Mouse (Mus musculus): ENCODE measurements around the gene Tshb. TPM values are rescaled to one million over a fixed set of nuclear protein-coding genes. Genes with fewer than 3 reads are reported as not detected.
A peak's percentile ranks its signal among the peaks of the same experiment; 100 is the strongest.

Tshb gene
- polyA plus RNA-seq, 1 experiment from 2014 or later = 0.58 TPM

DNA sequence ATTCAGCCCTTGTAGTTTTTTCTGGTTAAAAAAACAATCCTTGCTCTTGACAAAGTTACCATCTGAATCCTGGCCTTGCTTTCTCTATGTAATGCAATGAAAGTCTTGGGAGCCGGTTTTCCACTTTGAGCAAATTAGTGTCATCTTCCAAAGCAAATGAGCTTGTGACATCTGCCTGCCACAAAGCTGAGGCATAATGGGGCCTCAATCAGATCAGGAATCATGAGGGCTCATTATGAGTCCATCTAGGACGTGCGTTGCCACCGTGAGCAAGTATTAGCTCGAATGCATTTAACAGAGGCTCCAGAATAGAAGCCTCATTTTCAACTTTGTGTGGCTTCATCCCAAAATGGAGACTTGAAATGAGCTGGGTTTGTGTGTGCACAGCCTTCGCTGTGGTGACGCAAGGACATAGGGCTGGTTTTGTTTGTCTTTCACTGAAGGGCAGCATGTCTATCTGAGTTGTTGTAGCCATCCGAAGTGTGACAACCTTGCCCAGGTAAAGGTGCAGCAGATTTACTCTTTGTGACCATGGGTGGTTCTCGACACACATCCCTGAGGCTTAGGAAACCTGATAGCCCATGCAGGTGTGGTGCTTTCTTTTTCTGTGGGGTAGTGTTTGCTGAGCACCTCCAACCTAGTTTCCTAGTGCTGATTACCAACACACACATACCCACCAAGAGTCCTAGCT is 38.6 kb downstream of the Tshb start:
- H3K4me2 ChIP-seq (ENCODE audit: low read depth, low read length) = no peak overlapping the region
- no peaks in the 10 kb centered on the region for H3K27me3 ChIP-seq (ENCODE audit: control insufficient read depth, insufficient read depth, low read length)
- no peak overlapping the region for H3K4me3 ChIP-seq (ENCODE audit: low read depth, low read length)
- H3K36me3 ChIP-seq (ENCODE audit: control insufficient read depth, insufficient read depth, low read length) = no peaks in the 10 kb centered on the region
- no peak overlapping the region for H3K9ac ChIP-seq (replicated peaks; ENCODE audit: low read depth, low read length)
- H3K27ac ChIP-seq (ENCODE audit: low read depth, low read length) = no peak overlapping the region
- no peaks in the 10 kb centered on the region for H3K9me3 ChIP-seq (ENCODE audit: control insufficient read depth, low read length)
- WGBS = 74% methylated on average over 9 of the region's 9 CpGs
- ATAC-seq (ENCODE audit: low read depth) = no peak
- H3K4me1 ChIP-seq (ENCODE audit: control insufficient read depth, insufficient read depth, low read length) = 0 out of 2 replicates have a peak, but pooled peaks cover under 1% of the 10 kb centered on the region

GRCm38 (mm10) chr3:102743202-102743601 is 39.3 kb downstream of the Tshb start:
- Histone ChIP-seq H3K4me2 (ENCODE audit: low read depth, low read length) (no peak overlapping the region), H3K27me3 (ENCODE audit: control insufficient read depth, insufficient read depth, low read length) (no peaks in the 10 kb centered on the region), H3K9ac (replicated peaks; ENCODE audit: low read depth, low read length) (no peak overlapping the region), H3K36me3 (ENCODE audit: control insufficient read depth, insufficient read depth, low read length) (no peaks in the 10 kb centered on the region), H3K27ac (ENCODE audit: low read depth, low read length) (no peak overlapping the region), H3K4me1 (ENCODE audit: control insufficient read depth, insufficient read depth, low read length) (0 out of 2 replicates have a peak, but pooled peaks cover 3% of the 10 kb centered on the region), H3K9me3 (ENCODE audit: control insufficient read depth, low read length) (no peaks in the 10 kb centered on the region), H3K4me3 (ENCODE audit: low read depth, low read length) (no peak overlapping the region)
- ATAC-seq (ENCODE audit: low read depth) = no peak
- 54% methylated on average over 4 of the region's 4 CpGs for WGBS

DNA sequence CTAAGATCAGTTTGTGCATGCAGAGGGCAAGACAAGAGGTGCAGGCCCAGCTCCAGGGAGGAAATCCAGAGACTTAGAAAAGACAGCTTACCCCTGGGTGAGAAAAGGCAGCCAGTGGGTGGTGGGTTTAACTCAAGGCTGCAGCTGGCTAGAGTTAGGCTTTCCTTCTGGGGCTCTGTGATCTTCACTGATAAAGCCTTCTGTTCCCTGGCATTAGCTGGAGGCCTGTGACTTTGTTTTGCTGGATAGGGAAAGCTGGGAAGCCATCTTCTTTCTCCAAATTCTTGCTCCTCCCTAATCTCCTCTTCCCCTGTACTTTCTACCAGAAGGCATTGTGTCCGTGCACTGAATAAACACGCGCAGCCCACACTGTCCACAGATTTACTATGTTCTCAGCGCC is 39.8 kb downstream of the Tshb start:
- Histone ChIP-seq H3K27me3 (ENCODE audit: control insufficient read depth, insufficient read depth, low read length) (no peaks in the 10 kb centered on the region), H3K9me3 (ENCODE audit: control insufficient read depth, low read length) (no peaks in the 10 kb centered on the region), H3K27ac (ENCODE audit: low read depth, low read length) (no peak overlapping the region), H3K4me2 (ENCODE audit: low read depth, low read length) (no peak overlapping the region), H3K9ac (replicated peaks; ENCODE audit: low read depth, low read length) (no peak overlapping the region), H3K36me3 (ENCODE audit: control insufficient read depth, insufficient read depth, low read length) (no peaks in the 10 kb centered on the region), H3K4me3 (ENCODE audit: low read depth, low read length) (no peak overlapping the region), H3K4me1 (ENCODE audit: control insufficient read depth, insufficient read depth, low read length) (0 out of 2 replicates have a peak, but pooled peaks cover 3% of the 10 kb centered on the region)
- no peak for ATAC-seq (ENCODE audit: low read depth)
- 65% methylated on average over 4 of the region's 4 CpGs for WGBS

DNA sequence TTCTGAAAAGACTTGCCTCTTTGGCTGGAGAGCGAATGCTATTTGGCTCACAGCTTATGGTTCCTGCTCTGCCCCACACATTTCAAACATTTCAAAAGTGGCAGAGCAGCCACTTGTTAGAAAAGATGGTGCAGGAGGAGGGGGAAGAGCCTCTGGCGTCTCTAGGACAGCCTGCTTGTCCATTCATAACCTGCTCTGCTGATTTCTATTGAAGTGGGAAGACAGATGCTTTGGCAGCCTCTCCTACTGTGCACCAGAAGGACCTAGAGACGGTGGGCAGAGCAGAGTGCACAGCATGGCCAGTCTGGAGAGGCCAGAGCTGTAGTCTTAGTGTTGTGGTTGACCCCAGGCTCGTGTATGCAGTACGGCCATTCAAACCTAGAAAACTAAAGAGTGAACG is 43.6 kb downstream of the Tshb start:
- ATAC-seq (ENCODE audit: low read depth) = no peak
- H3K4me1 ChIP-seq (ENCODE audit: control insufficient read depth, insufficient read depth, low read length) = peaks cover 7% of the 10 kb centered on the region; the same call in 1 of the 2 replicates
- no peak overlapping the region for H3K27ac ChIP-seq (ENCODE audit: low read depth, low read length)
- H3K4me3 ChIP-seq (ENCODE audit: low read depth, low read length) = no peak overlapping the region
- H3K27me3 ChIP-seq (ENCODE audit: control insufficient read depth, insufficient read depth, low read length) = no peaks in the 10 kb centered on the region
- H3K36me3 ChIP-seq (ENCODE audit: control insufficient read depth, insufficient read depth, low read length) = no peaks in the 10 kb centered on the region
- 77% methylated on average over 6 of the region's 6 CpGs for WGBS
- no peaks in the 10 kb centered on the region for H3K9me3 ChIP-seq (ENCODE audit: control insufficient read depth, low read length)
- no peak overlapping the region for H3K9ac ChIP-seq (replicated peaks; ENCODE audit: low read depth, low read length)
- no peak overlapping the region for H3K4me2 ChIP-seq (ENCODE audit: low read depth, low read length)

DNA sequence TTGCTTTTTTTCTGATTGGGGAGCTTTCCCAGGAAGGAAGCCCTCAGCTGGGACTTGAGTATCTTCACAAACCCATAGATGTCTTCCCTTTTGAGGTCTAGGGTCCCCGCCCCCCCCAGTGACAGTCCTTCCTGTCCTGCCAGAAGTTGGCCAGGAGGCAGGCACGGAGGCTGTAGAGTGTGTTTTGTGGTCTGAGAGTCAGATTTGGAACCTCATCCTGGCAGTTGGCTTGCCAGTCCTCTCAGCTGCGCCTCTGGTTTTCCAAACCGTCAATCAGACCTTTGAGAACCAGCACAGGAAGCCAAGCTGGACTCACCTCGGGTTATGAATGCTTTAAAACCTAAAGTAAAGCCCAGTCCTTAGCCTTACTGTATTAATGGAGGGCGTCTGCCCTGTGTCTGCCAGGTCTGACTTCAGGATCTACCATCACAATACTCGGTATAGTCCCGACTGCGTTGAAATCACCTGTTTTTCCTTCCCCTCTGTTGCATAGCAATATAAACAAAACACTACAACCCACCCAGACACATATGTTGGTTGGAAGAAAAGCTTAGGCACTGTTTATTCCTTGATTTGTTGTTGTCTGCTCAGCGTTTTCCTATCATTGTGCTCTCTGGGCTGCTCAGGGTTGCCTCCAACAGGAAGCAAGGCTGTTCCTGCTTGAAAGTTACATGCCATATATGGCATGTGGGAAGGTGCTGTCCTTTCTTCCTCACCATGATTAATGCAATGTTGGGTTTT is 44.2 kb downstream of the Tshb start:
- WGBS = 81% methylated on average over 10 of the region's 10 CpGs
- Histone ChIP-seq H3K36me3 (ENCODE audit: control insufficient read depth, insufficient read depth, low read length) (no peaks in the 10 kb centered on the region), H3K4me1 (ENCODE audit: control insufficient read depth, insufficient read depth, low read length) (peaks cover 7% of the 10 kb centered on the region; the same call in 1 of the 2 replicates), H3K4me2 (ENCODE audit: low read depth, low read length) (no peak overlapping the region), H3K27me3 (ENCODE audit: control insufficient read depth, insufficient read depth, low read length) (no peaks in the 10 kb centered on the region), H3K9me3 (ENCODE audit: control insufficient read depth, low read length) (no peaks in the 10 kb centered on the region), H3K9ac (replicated peaks; ENCODE audit: low read depth, low read length) (no peak overlapping the region), H3K27ac (ENCODE audit: low read depth, low read length) (no peak overlapping the region), H3K4me3 (ENCODE audit: low read depth, low read length) (no peak overlapping the region)
- ATAC-seq (ENCODE audit: low read depth) = no peak

- H3K27me3 ChIP-seq (ENCODE audit: control insufficient read depth, insufficient read depth, low read length) = no peaks in the 10 kb centered on the region
- H3K4me3 ChIP-seq (ENCODE audit: low read depth, low read length) = no peak overlapping the region
- H3K4me1 ChIP-seq (ENCODE audit: control insufficient read depth, insufficient read depth, low read length) = peaks cover 7% of the 10 kb centered on the region; the same call in 1 of the 2 replicates
- WGBS = 80% methylated on average over 6 of the region's 6 CpGs
- H3K4me2 ChIP-seq (ENCODE audit: low read depth, low read length) = no peak overlapping the region
- no peak overlapping the region for H3K9ac ChIP-seq (replicated peaks; ENCODE audit: low read depth, low read length)
- H3K36me3 ChIP-seq (ENCODE audit: control insufficient read depth, insufficient read depth, low read length) = no peaks in the 10 kb centered on the region
- H3K27ac ChIP-seq (ENCODE audit: low read depth, low read length) = no peak overlapping the region
- H3K9me3 ChIP-seq (ENCODE audit: control insufficient read depth, low read length) = no peaks in the 10 kb centered on the region
- no peak for ATAC-seq (ENCODE audit: low read depth)
Observed at GRCm38 (mm10) chr3:102737106-102737505, 45.4 kb downstream of the Tshb start.

DNA sequence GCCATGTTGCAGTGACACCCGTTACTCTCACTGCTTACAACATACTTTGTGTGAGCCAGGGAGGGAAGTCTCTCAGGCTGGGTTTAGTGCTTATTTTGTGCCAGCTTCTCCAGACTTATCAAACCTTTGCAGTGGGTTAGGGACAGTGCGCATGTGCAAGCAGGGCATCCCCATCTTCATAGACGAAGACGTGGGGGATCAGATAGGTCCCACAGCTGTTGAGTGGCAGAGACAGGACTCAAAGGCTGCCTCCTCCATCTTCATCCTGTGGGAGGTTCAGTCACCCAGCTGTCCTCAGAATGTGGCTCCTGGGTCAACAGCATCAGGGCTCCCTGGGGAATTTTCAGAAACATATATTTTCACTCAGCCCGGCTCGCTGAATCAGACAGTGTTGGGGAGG is 46.1 kb downstream of the Tshb start:
- Histone ChIP-seq H3K4me3 (ENCODE audit: low read depth, low read length) (no peak overlapping the region), H3K9ac (replicated peaks; ENCODE audit: low read depth, low read length) (no peak overlapping the region), H3K4me1 (ENCODE audit: control insufficient read depth, insufficient read depth, low read length) (peaks cover 7% of the 10 kb centered on the region; the same call in 1 of the 2 replicates), H3K27ac (ENCODE audit: low read depth, low read length) (no peak overlapping the region), H3K27me3 (ENCODE audit: control insufficient read depth, insufficient read depth, low read length) (no peaks in the 10 kb centered on the region), H3K9me3 (ENCODE audit: control insufficient read depth, low read length) (no peaks in the 10 kb centered on the region), H3K36me3 (ENCODE audit: control insufficient read depth, insufficient read depth, low read length) (no peaks in the 10 kb centered on the region), H3K4me2 (ENCODE audit: low read depth, low read length) (peak overlapping the region; percentile 81; the same call in 1 of the 2 replicates)
- WGBS = 75% methylated on average over 6 of the region's 6 CpGs
- ATAC-seq (ENCODE audit: low read depth) = no peak

DNA sequence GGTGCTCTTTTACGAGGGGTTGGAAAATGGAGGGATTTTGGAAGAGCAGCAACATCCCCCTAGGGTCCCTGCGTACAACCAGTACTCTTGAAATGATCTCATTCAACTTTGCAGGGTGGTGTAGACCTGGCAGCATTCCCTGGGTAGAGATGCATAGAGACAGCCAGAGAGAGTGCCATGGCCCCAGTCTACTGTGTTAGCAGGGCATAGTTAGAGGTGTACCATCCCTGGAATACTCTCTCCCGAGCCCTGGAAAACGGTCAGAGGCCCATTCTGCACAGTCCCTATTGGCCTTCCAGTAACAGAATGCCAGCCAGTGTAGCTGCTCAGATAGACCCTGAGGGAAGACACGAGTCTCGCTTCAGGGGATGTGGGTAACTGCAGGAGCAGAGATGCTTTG is 46.9 kb downstream of the Tshb start:
- Histone ChIP-seq H3K9ac (replicated peaks; ENCODE audit: low read depth, low read length) (peak overlapping the region; percentile 79), H3K4me3 (ENCODE audit: low read depth, low read length) (peak overlapping the region; percentile 54), H3K4me1 (ENCODE audit: control insufficient read depth, insufficient read depth, low read length) (peaks cover 7% of the 10 kb centered on the region; the same call in 1 of the 2 replicates), H3K27ac (ENCODE audit: low read depth, low read length) (no peak overlapping the region), H3K9me3 (ENCODE audit: control insufficient read depth, low read length) (no peaks in the 10 kb centered on the region), H3K27me3 (ENCODE audit: control insufficient read depth, insufficient read depth, low read length) (no peaks in the 10 kb centered on the region), H3K4me2 (ENCODE audit: low read depth, low read length) (peak overlapping the region; percentile 81), H3K36me3 (ENCODE audit: control insufficient read depth, insufficient read depth, low read length) (no peaks in the 10 kb centered on the region)
- WGBS = 43% methylated on average over 6 of the region's 6 CpGs
- peak; percentile 29 for ATAC-seq (ENCODE audit: low read depth)

- under 1% methylated on average over 33 of the region's 33 CpGs for WGBS
- no peaks in the 10 kb centered on the region for H3K9me3 ChIP-seq (ENCODE audit: control insufficient read depth, low read length)
- no peaks in the 10 kb centered on the region for H3K27me3 ChIP-seq (ENCODE audit: control insufficient read depth, insufficient read depth, low read length)
Observed at GRCm38 (mm10) chr3:102735031-102735558, 47.4 kb downstream of the Tshb start.

More at GRCm38 (mm10) chr3:102735031-102735558, 47.4 kb downstream of the Tshb start:
- ATAC-seq (ENCODE audit: low read depth) = peak; percentile 76
- Histone ChIP-seq H3K4me3 (ENCODE audit: low read depth, low read length) (peak overlapping the region; percentile 54), H3K27ac (ENCODE audit: low read depth, low read length) (peak overlapping the region; percentile 58), H3K36me3 (ENCODE audit: control insufficient read depth, insufficient read depth, low read length) (no peaks in the 10 kb centered on the region), H3K9ac (replicated peaks; ENCODE audit: low read depth, low read length) (peak overlapping the region; percentile 79), H3K4me2 (ENCODE audit: low read depth, low read length) (peak overlapping the region; percentile 81), H3K4me1 (ENCODE audit: control insufficient read depth, insufficient read depth, low read length) (peaks cover 7% of the 10 kb centered on the region; the same call in 1 of the 2 replicates)

All from neural tube, embryonic 14.5 days (tissue).